Mouse (Mus musculus) embryo, embryonic 11.5 days (tissue): Measurements from ENCODE around the gene Nrxn3.

Experiments used
- DNase-seq: peaks from one replicate; pipeline ENCODE4 v3.0.0-alpha.2; 2012; ENCODE audit warnings: low read depth, low spot score

The Nrxn3 gene

DNA sequence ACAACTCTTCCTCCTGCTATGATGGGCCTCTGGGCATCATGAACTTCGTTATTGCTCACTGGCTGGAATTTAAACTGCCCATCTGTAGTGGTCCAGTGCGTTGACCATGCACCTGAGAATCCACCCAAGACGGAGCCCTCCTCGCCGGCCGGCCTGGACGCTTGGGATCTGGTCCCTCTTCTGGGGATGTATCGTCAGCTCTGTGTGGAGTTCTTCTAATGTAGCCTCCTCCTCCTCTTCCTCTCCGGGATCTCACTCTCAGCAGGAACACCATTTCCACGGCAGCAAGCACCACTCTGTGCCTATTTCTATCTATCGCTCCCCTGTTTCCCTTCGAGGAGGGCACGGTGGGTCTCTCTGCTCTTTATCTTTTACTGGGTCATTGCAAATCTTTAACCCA is 1090.6 kb downstream of the Nrxn3 start:
- no peak for DNase-seq

DNA sequence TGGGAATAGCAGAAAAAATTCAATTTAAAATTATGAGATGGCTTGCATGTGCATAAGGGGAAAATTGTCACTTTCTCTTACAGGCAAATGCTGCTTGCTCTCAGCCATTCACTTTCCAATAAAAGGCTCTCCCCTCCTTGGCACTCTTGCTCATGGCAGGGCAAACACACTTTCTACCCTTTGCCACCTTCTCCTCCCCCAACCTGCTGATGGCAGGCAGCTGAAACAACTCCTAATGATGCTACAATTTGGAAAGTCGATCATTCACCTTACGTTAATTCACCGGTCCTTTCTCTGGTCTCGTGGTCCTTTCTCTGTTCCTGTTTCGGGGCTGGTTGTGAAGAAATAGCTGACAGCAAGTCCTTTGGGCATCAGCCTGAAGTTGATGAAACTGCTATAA is 1091.0 kb downstream of the Nrxn3 start:
- no peak for DNase-seq

DNA sequence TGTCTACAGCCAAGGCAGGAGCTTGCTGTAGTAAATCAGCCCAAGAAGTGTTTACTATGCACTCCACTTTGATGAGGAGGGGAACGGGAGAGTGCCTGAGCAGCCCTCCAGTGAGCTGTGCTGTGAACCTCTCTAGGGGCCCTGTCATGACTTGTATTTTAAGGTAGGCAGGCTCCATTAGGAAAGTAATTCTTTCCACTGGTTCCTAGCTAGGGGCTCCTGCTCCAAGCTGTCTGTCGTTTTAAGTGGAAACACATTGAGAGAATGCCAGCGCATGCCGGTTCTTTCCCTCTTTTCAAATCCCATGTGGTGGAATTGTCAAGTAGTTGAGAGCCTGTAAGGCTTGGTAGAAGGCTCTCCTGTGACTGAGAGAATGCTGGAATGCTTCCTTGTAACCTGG is 1091.9 kb downstream of the Nrxn3 start:
- no peak for DNase-seq

DNA sequence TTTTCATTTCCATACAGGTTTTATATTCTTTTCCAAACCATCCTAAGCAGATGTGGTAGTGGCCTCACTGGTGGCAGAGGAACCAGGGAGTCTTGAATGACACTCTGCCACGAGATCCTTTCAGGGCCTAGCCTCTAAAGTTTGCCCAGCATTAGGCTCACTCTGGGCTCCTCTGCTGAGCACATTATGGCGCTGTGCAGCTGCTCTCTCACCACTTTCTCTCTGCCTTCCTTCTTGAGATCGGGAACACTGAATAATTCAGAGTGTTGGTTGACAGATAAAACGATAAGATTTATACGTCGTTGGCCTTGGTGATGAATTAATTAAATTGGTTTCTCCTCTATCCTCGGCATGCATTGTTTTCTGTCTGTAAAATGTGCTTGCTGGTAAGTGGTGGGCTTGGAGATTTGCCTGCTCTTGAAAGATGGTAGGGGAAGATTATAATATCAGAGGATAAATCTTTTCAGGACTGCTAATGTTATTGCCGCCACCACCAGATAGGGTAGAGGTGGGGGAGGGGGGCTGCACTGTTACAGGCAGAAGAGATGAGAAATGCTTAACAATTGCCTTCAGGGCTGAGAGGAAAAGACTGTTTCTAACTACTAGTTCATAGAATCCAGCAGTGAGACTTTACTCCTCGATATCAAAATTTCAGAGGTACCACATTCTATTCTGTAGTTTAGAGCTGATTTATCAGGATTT is 1094.5 kb downstream of the Nrxn3 start:
- no peak for DNase-seq

DNA sequence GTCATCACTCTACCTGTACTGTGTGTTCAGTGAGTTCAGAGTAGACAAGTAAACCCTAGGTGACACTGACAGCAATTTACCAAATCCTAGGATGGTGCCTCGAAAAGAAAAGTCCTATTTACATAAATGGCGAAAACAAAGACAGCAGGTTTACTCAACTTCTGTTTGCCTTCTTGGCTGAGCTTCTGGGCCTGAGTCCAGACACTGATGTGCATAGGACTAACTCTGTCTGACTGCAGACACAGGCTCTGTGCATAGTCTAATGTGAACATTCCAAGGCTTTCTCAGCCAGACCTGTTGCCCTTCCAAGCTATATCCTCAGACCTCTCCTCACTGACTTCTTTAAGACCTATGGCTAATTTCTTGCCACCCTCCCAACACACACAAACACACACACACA is 1095.5 kb downstream of the Nrxn3 start:
- DNase-seq: no peak

DNA sequence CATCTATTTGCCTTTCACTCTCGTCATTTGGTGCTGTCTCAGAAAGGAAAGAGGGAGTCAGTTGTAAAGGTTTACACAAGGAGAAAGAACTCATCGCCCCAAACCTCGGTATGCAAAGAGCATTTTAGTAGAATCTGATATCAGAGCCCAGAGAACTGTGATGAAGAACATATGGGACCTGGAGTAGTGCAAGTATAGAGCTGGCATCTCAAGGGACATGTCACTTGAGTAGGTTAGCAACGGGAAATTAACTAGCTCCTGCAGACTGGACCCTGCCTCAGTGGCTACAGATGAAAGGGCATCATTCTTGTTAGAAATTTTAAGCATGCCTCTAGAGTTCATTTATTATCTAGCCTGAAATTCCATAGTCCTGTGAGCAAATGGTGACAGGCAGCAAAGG is 1099.5 kb downstream of the Nrxn3 start:
- DNase-seq: no peak

DNA sequence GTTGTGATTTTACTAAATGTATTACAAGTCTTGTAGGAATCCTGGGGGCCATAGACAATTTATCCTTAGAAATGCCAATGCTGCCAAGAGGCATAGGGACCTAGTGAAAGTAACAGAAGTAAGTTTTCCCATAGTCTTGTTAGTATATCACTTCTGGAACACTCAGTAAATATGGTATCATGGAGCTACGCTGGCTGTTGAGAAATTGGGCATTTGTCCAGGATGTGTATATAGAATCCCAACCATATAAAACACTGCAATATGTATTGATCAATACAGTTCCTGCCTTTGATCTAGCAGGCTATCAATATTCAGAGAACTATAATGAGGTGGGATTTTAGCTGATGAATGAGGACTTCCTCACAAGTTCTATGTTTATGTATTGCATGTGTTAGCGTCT is 1107.3 kb downstream of the Nrxn3 start:
- no peak for DNase-seq

DNA sequence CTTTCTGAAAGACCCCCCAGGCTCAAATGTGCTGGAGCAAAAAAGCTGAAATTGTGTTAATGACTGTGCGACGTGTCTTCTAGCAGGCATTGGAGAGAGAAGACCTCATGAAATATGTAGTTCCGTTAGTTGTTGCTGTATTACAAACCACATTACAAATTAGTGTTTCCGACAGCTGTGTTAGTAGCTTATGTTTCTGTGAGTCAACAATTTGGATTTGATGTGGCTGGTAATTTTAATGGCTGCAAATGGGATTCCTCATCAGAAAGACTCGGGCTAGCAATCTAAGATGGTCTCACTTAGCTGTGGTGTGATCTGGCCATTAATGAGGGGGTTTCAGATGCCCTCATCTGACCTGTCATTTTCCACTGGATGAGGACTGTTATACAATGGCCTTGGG is 1107.7 kb downstream of the Nrxn3 start:
- DNase-seq: no peak

DNA sequence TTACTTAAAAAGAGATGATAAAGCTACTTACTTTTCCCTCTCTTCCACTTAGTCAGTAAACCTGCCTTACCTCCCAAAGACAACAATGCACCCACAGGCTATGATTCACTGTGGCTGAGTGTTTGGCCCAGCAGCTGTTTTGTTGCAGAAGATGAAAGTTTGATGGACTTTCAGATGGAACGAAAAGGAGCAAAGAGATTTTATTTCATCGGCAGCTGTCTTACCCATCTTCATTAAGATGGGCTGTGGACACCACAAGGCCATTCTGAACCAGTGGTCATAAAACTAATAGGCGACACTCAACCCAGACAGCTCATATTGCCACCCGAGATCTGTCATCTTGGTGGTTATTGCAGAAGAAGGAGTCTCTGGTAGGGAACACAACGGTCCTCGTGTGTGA is 1108.6 kb downstream of the Nrxn3 start:
- no peak for DNase-seq

DNA sequence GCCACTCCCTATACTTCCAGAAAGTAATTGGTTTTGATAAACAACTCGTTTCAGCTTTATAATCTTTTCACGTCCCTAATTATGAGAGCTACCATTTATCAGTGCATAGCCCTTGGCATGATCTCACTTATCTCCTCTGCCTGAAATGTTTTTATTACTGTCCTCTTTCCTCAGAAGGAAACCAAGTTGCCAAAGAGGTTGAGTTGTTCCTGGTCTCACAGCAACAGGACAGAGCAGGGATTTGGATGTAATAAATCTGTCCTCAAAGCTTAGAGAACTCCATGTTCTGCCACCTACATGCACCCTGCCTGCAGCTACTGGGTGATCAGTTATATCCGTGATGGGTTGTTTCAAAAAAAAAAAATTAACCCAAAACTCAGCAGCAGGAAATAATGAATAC is 1113.6 kb downstream of the Nrxn3 start:
- no peak for DNase-seq

DNA sequence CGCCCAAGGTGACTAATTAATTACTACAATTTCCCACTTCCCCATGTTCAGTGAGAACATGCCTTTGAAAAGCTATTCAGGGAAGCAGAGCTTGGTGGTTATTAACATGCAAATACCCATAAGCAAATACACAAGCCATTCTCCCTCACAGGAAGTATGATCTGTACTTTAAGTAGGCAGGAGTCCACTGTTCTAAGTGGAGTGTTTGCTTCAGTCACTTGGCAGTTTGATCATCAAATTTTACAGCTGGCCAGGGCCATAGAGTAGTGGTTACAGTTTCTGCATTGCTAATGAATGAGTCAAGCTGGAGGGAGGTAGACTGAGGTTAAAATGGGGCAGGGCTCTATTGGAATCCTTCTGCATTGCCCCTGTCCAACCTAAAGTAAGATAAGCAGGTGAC is 1120.2 kb downstream of the Nrxn3 start:
- no peak for DNase-seq

DNA sequence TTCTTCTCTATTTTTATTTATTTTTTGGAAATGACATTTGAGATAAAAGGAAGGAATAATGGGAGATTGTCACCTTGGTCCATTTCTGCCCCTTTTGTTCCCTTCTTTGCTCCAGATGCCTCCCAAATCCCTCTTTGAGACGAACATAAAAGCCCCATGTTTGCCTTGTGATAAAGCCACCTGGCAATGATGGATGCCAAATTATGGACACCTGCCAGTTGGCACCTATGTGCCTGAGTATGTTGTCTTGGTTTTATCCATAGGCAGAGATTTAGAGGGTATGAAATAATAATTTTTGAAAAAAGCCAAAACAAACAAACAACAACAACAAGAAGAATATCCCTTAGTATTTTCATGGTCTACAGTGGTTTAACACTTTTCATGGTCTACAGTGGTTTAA is 1125.4 kb downstream of the Nrxn3 start:
- no peak for DNase-seq

DNA sequence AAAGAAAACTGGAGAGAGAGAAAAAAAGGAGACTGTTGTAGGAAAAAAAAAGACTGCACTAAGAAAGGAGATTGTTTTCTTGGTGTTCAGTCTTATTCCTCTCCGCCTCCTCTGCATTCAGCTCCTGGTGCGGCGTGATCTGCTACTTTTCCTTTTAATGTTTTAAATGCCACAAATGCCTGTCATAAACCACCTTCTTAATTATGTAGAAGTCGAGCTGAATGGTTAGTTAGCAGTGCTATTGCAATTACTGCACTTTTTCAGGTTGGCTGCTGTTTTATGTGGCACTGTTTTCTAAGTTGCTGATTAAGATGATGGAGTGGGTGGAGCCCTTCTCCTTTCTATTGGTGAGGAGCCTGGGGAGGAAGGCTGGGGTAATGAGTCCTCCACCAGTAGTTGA is 1131.7 kb downstream of the Nrxn3 start:
- no peak for DNase-seq

DNA sequence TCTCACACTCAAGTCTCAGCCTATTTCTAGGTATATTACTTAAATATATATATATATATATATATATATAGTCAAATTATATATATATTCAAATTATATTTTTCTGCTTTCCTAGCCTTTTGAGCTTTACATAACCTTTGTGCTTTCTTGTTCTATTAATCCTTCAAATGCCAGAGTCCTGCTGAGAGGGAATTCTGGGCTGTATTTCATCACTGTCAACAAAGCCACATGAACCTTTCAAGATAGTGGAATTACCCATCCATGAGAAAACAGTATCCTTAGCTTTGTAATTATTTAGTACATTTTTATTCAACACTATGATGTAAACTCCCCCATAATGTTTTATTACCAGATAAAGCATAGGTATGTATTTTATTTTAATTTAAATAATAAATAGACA is 1144.4 kb downstream of the Nrxn3 start:
- no peak for DNase-seq

DNA sequence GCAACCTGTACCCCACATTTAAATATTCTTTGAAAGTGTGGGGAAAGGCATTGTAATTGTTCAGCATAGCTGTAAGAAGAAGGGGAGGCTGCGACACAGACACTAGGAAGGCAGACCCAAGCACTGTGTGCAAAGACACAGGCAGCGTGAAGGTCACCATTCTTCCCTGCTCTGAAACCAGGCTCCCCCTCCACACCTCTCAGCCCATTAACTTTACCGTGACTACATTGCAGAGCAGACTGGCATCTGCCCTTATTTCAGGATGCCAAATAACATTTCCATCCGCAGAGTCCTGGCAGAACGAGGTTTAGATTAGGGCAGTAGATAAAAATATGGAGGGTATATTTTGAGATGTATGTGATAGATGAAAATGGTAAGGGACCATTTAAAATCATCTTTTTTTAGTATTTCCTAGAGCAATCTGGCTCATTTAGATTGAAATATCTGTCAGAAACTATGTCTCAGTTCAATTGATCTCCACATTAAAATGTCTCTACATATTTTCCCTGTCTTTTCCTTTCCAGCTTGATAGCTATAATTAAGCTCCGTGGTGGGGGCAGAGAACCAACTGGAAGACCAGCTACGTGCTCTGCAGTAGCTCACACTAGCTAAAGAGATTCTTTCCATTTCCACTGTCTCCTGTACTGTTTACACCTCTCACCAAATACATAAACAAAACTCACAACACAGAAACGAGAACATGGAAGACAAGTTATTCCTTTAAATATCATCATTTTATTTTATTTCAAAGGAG is 1160.1 kb downstream of the Nrxn3 start:
- DNase-seq: no peak

DNA sequence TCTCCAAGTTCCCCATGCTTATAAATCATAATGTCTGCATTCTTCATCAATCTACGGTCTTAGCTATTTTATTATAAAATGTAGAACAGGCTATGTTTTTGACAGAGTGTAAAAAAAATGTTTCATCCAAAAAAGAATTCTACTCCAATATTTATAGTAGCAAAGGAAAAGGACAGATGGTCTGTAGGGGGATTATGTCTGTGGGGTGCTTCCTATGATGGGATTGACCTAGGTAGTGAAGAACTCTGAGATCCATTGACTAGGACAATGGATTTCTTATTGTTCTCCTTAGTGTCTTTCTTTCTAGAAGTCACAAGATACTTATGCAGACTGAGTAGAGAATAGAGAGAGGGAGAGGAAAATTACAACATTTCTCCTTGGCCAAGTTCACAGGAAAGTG is 1161.9 kb downstream of the Nrxn3 start:
- no peak for DNase-seq

DNA sequence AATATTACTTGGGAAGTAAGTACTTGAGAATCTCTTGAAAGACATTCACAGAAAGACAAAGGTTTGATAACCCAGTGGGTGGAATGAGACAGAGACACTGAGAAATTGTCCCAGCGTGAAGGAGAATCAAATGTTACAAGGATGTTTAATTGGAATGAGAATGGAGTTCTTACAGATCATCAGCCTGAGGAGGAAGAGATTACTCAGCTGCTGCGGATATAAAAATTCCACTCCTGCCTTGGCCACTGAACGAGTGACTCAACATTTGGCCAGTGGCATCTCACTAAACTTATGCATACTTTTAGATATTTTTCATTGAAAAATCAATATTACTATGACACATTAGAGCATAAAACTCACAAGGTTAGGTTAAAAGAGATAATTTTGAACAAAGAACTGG is 1166.0 kb downstream of the Nrxn3 start:
- no peak for DNase-seq

DNA sequence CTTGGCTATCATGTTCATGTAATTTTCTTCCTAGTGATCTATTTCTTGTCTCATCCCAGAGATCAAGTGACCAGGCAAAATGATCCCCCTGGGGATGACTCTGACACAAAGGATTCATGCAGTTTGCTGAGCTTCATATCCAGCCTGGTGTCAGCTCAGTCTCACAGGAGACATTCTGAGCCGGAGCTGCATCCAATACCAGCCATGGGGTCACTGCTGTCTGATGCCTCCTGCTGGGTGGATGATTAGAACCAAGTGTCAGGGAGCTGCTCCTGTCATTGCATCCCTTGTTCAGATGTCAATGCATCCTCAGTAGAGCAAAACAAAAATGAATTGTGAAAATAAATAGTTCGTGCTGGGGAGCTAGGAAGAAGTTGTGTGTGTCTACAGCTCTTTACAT is 1174.2 kb downstream of the Nrxn3 start:
- DNase-seq: no peak

DNA sequence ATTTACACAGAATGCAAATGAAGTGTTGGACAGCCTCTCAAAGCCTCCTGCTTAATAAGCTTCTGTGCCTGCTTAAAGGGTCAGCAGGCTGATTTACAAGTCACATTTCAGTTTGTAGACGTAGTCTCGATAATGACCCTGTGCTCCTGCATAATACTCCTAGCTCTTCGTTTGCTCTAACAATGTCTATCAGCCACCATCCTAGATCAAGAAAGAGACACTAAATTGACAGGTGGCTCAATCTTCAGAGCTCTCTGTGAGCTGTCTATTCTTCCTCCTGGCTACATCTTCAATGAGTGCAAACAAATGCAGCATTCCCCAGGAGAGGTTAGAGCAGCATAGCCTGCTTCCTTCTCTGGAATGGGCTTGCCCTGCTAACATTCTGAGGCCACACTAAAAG is 1186.9 kb downstream of the Nrxn3 start:
- DNase-seq: no peak

DNA sequence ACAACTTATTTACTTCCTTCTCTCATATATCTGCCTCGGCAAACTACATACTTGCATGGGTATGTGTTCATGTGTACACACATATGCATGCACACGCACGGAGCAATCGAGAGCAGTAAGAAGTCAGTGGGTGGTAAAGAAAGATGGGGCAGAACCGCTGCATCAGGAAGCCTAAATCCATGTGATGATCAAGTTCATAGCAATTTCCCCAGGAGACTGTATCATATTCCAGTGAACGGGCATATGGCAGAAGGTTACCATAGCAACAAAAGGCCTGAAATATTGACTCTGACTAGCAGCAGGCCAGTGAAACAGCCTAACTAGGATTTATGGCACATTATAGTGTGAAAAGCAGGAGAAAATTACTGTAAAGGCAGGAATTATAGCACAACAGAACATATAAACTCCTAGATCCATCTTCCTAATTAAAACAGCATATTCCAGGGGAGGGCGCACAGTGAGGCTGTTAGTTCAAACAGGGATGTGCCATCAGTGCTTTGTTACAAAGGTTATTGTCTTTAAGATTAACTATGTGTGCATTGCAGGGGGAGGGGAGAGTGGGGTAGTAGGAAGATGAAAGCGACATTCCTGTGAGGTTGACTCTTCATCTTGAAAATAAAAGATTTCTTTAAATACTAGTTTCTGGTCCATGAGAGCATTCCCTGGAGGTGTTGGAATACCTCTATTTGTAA is 1195.6 kb downstream of the Nrxn3 start:
- DNase-seq: peak; percentile 32

DNA sequence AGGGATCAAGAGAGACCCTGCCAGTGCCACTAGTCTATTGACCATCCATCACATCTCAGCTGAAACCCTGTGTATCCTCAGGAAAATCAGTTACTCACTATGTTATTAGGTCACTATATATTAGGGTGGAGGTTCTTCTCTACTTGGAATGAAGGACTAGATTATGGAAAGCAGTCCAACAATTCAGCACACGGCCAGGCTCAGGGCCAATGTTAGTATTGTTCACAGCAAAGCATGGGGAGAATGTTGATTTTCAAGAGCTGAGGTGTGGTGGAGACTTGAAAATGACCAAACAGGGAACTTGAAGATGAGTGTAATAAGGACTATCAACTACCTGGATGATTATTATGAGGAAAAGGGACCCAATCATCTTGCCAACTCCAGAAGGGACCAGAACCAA is 1209.7 kb downstream of the Nrxn3 start:
- no peak for DNase-seq

DNA sequence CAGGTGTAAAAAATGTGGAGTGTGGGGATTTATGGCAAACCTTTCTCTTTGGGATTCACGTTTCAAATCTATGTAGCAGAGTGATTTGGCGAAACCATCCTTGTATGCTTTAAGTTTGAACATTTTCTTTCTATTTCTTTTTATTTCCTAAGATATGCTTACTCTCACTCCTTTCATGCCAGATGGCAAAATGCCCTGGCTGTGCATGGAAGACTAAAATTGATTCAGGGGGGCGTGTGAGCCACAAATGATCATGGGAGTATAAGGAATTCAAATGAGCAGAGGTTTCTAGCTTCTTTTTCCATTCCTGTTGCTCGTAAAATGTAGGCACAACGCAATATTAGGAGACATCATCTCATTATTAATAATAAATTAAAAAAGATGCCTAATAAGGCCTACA is 1211.0 kb downstream of the Nrxn3 start:
- DNase-seq: no peak

DNA sequence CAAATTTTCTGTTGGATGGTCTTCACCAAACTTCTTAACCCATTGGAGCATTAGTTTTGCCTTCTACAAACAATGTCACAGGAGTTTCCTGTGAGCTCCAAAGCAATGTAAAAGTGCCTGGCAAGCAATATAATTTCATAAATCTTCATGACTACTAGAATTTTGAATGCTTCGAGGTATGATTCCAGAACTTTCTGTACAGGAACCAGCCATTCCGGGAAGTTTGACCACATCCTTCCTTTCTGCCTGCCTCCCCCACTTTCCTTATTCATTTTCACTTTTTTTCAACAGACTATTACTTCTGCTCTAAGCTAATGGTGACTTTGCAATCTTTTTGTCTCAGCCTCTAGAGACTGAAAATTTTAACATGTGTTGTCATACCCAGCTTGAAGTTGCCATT is 1218.1 kb downstream of the Nrxn3 start:
- DNase-seq: no peak
